Mouse (Mus musculus) liver, embryonic 12.5 days (tissue): ENCODE data around the gene Hlf. TPM values are rescaled to one million over a fixed set of nuclear protein-coding genes. Genes with fewer than 3 reads are reported as not detected.

Source experiments
- ATAC-seq: fragments of 200-750 bp; cut with Nextera tagmentation; 2 replicates; pipeline ENCODE4 v1.8.0; 2017; ENCODE audit warnings: moderate number of reproducible peaks, mild to moderate bottlenecking, moderate library complexity
- H3K27ac ChIP-seq: fragments of 300-500 bp; sonication (generic); 2 replicates; pipeline ENCODE4 v1.5.1; 2016; ENCODE audit warnings: mild to moderate bottlenecking
- H3K27me3 ChIP-seq: fragments of 300-500 bp; sonication (generic); replicated peaks from 2 replicates; pipeline ENCODE4 v1.6.1; 2016; ENCODE audit warnings: mild to moderate bottlenecking, moderate library complexity
- H3K36me3 ChIP-seq: fragments of 300-500 bp; sonication (generic); 2 replicates; pipeline ENCODE4 v1.6.1; 2016; ENCODE audit warnings: mild to moderate bottlenecking, moderate library complexity
- H3K4me1 ChIP-seq: fragments of 300-500 bp; sonication (generic); 2 replicates; pipeline ENCODE4 v1.6.1; 2016
- H3K4me2 ChIP-seq: fragments of 300-500 bp; sonication (generic); 2 replicates; pipeline ENCODE4 v1.6.1; 2016; ENCODE audit warnings: mild to moderate bottlenecking, moderate library complexity
- H3K4me3 ChIP-seq: fragments of 300-500 bp; sonication (generic); 2 replicates; pipeline ENCODE4 v1.5.1; 2016; ENCODE audit warnings: mild to moderate bottlenecking, moderate library complexity
- H3K9ac ChIP-seq: fragments of 300-500 bp; sonication (generic); 2 replicates; pipeline ENCODE4 v1.6.1; 2016; ENCODE audit warnings: mild to moderate bottlenecking, moderate library complexity
- H3K9me3 ChIP-seq: fragments of 300-500 bp; sonication (generic); replicated peaks from 2 replicates; pipeline ENCODE4 v1.6.1; 2016; ENCODE audit warnings: mild to moderate bottlenecking, moderate library complexity
- WGBS: fragments of 180-500 bp; shearing (Covaris S2); methylation state at CpG from one replicate; pipeline ENCODE4 v1.1.7; 2016; ENCODE audit not compliant: insufficient replicate concordance; 5-methylcytosine and 5-hydroxymethylcytosine counted together
- polyA plus RNA-seq: library from polyadenylated mRNA; unstranded; fragments of >200 nt; fragmentation: Nextera tagmentation; extraction: Ambion mirVana; gene quantifications from 2 replicates; pipeline ENCODE4 v1.2.1, GENCODE M21; 2016

Hlf gene
- 5.0 and 7.0 TPM in 2 replicates for polyA plus RNA-seq

DNA sequence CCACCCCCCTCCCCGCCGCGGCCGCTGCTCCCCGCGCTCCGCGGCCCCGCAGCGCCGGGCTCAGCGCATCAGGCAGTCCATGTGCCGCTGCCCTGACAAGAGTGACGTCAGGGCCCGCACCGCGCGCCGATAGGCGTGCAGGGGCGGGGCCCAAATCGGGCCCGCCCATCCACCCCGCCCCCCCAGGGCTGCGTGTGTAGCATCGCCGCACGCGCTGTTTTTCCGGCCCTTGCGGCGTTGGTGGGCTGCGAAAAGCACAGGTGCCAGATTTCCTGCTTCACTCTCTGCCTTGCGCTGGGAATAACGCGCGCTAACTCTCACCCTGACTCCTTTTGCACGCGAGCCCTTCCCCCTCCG is at the start of gene Hlf:
Gene Hlf, minus strand, starts transcription at position 79 of the 357 bp plus-strand sequence.
- H3K4me2 ChIP-seq, result peak within 1 kb of the TSS; percentile 70
- H3K9me3 ChIP-seq, result no peaks in the 10 kb centered on the region
- H3K27ac ChIP-seq, result no peak within 1 kb of the TSS
- peak within 1 kb of the TSS; percentile 52 for H3K4me3 ChIP-seq
- ATAC-seq, result peak; percentile 88
- peaks cover 67% of the 10 kb centered on the region for H3K27me3 ChIP-seq
- H3K9ac ChIP-seq, result 0 out of 2 replicates have a peak within 1 kb of the TSS, but pooled peaks have one; percentile 40
- WGBS, result under 1% methylated on average over 35 of the region's 40 CpGs
- H3K4me1 ChIP-seq, result peaks cover 28% of the 10 kb centered on the region
- H3K36me3 ChIP-seq, result no peaks in the 10 kb centered on the region

DNA sequence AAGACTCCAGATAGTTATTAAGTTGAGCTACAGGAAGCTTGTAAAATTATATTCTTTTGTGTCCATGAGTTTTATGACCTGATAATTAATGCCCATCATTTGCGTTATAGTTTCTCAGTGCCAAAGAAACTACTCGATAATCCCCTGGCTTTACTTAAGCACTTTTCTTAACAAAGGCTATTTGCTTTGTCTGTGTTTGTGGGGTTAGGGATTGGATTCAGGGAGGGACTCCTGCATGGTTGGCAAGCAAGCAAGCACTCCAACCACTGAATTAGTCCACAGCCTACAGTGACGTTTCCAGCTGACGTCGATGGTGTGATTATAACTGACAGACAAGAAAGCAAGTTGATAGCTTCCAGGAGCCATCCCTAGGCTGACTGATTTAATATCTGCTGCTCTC is 48.1 kb upstream of the Hlf start:
- no peak overlapping the region for H3K4me3 ChIP-seq
- H3K4me1 ChIP-seq, result no peaks in the 10 kb centered on the region
- H3K27me3 ChIP-seq, result no peaks in the 10 kb centered on the region
- H3K36me3 ChIP-seq, result no peaks in the 10 kb centered on the region
- no peak for ATAC-seq
- no peak overlapping the region for H3K9ac ChIP-seq
- WGBS, result 70% methylated on average over 5 of the region's 5 CpGs
- H3K4me2 ChIP-seq, result no peak overlapping the region
- H3K9me3 ChIP-seq, result no peaks in the 10 kb centered on the region
- no peak overlapping the region for H3K27ac ChIP-seq

DNA sequence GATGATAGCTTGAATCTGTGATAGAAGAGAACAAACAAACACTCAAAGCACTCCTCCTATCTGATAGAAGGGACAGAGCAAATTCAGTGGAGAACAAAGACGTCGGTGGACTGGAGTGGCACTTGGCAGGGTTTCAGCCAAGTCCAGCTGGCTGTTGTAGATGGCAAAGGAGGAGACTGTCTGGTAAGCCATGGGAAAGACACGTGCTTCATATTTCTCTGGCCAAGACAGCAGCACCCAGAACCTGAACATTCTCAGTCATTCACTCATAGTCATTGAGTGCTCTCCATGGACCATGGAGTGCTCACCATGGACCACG is 34.5 kb upstream of the Hlf start:
- Histone ChIP-seq H3K4me3 (no peak overlapping the region), H3K27ac (no peak overlapping the region), H3K36me3 (no peaks in the 10 kb centered on the region), H3K4me1 (no peaks in the 10 kb centered on the region), H3K9ac (no peak overlapping the region), H3K4me2 (no peak overlapping the region), H3K27me3 (peaks cover under 1% of the 10 kb centered on the region; the same call in 1 of the 2 replicates), H3K9me3 (no peaks in the 10 kb centered on the region)
- 72% methylated on average over 4 of the region's 4 CpGs for WGBS
- ATAC-seq, result no peak

DNA sequence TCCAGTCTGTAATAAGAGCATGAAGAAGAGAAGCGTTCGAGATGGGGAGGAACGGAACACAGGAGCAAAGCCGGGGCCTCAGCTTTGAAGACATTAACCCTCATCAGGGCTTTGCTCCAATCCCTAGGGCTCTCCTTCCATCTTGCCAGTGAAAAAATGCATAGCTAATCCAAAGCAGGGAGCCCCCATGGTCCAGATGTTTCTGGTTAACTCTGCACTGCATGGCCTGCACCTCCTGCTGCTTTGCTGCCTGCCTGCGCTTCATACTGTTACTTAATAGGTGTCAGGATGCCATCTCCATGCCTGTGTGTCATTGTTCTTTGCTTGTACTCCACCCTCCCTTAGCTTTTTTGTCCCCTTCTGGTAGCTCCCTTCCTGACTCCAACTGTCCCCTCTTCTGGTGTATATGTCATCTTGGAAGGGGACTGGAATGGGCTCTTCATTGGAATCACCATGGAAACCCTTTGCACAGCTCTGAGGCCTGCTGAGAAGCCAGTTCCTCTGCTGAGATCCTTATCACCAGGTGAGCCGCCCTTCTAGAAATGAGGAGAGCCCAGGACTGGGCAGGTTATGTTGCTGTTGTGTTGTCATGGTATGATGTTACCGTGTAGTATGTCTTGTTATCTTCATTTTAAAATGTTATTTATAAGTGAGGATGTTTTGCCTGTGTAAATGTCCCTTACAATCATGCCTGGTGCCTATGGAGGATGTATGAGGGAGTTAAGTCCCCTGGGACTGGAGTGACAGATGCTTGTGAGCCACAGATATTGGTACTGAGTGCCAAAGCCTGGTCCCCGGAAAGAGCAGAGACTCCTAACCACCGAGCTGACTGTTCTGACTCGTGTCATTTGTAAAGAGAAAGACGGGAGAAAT is 33.9 kb upstream of the Hlf start:
- Histone ChIP-seq H3K9ac (no peak overlapping the region), H3K4me1 (no peaks in the 10 kb centered on the region), H3K36me3 (no peaks in the 10 kb centered on the region), H3K27me3 (peaks cover 6% of the 10 kb centered on the region), H3K9me3 (no peaks in the 10 kb centered on the region), H3K4me2 (no peak overlapping the region), H3K27ac (no peak overlapping the region), H3K4me3 (no peak overlapping the region)
- ATAC-seq, result no peak
- 61% methylated on average over 11 of the region's 11 CpGs for WGBS

DNA sequence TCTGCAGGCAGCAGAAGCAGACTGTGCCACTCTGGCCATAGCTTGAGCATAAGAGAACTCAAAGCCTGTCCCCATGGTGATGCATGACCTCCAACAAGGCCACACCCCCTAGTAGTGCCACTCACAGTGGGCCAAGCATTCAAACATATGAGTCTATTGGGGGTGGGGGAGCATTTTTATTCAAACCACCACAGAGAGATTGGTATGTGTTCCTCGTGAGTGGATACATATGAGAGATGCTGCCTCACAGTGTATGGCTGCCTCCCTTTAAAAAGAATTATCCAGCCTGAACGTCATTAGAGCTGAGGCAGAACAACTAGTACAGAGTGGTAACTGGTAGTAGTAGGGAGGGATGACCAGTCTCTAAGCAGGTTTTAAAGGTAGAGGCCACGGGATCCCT is 33.2 kb upstream of the Hlf start:
- Histone ChIP-seq H3K9me3 (no peaks in the 10 kb centered on the region), H3K4me2 (no peak overlapping the region), H3K9ac (no peak overlapping the region), H3K27ac (no peak overlapping the region), H3K4me3 (no peak overlapping the region), H3K4me1 (no peaks in the 10 kb centered on the region), H3K27me3 (peaks cover 13% of the 10 kb centered on the region), H3K36me3 (no peaks in the 10 kb centered on the region)
- ATAC-seq, result no peak
- 53% methylated on average over 3 of the region's 3 CpGs for WGBS

DNA sequence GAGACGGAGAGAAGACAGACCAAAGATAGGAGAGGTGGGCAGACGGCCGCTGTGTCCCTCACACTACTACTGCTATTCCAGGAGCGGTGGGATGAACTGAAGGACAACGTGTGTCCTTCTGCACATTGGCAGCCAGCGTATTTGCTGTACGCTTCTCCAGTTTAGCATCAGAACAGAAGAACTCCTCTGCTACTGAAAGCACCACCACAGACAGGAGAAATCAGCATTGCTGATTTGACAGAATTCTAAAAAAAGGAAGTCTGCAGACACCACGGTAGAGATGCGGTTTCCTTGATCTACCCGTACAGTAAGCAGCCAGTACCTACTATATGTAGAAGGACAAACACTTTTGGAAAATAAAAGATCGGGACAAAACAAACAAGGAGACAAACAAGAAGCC is 29.0 kb upstream of the Hlf start:
- Histone ChIP-seq H3K27ac (no peak overlapping the region), H3K4me3 (no peak overlapping the region), H3K4me1 (0 out of 2 replicates have a peak, but pooled peaks cover 3% of the 10 kb centered on the region), H3K27me3 (peaks cover 38% of the 10 kb centered on the region), H3K4me2 (no peak overlapping the region), H3K36me3 (no peaks in the 10 kb centered on the region), H3K9ac (no peak overlapping the region), H3K9me3 (no peaks in the 10 kb centered on the region)
- no peak for ATAC-seq
- WGBS, result 41% methylated on average over 11 of the region's 11 CpGs

DNA sequence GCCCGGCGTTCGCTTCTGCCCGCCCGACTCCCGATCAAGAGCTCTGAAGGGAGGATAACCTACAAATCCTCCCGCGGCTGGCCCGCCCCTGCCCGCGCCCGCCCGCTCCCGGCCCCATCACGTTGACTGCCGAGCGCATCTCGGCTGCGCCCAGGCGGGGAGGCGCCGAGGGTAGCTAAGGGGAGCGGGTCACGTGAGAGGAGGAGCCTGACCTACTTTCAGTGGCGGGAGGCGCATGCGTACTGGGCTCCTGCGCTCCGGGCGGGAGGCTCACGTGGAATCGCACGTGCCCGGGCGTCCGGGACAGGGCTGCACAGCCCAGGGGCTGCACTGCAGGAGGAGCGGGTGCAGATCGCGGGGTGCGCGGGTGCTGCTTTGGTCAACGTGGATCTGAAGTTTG is 27.2 kb upstream of the Hlf start:
- Histone ChIP-seq H3K4me2 (peak overlapping the region; percentile 47), H3K4me3 (peak overlapping the region; percentile 27), H3K27ac (no peak overlapping the region), H3K36me3 (no peaks in the 10 kb centered on the region), H3K9ac (no peak overlapping the region), H3K4me1 (0 out of 2 replicates have a peak, but pooled peaks cover 3% of the 10 kb centered on the region), H3K9me3 (no peaks in the 10 kb centered on the region), H3K27me3 (peaks cover 38% of the 10 kb centered on the region)
- WGBS, result under 1% methylated on average over 42 of the region's 42 CpGs
- ATAC-seq, result peak; percentile 89

DNA sequence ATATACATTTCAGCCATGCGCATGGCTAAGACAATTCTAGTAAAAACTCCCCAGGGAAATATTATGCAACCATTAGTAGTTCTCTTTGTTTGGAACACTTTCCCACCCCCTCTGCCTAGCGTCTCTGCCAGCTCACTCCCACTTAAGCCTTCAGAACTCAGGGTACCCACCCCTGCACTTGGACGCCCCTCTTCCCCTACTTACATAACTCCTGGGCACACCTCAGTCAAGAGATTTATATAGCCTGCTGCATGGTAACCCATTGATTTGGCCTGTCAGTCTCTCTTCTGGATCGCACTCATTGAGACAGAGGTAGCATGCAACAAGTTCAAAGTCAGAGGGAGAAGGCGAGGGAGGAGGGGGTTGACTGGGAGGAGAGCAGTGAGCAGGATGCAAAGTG is 26.3 kb upstream of the Hlf start:
- H3K4me1 ChIP-seq, result 0 out of 2 replicates have a peak, but pooled peaks cover 3% of the 10 kb centered on the region
- H3K9me3 ChIP-seq, result no peaks in the 10 kb centered on the region
- H3K4me2 ChIP-seq, result no peak overlapping the region
- H3K27ac ChIP-seq, result no peak overlapping the region
- no peak overlapping the region for H3K4me3 ChIP-seq
- H3K36me3 ChIP-seq, result no peaks in the 10 kb centered on the region
- WGBS, result 60% methylated on average over 5 of the region's 5 CpGs
- H3K27me3 ChIP-seq, result peaks cover 38% of the 10 kb centered on the region
- no peak for ATAC-seq
- H3K9ac ChIP-seq, result no peak overlapping the region

DNA sequence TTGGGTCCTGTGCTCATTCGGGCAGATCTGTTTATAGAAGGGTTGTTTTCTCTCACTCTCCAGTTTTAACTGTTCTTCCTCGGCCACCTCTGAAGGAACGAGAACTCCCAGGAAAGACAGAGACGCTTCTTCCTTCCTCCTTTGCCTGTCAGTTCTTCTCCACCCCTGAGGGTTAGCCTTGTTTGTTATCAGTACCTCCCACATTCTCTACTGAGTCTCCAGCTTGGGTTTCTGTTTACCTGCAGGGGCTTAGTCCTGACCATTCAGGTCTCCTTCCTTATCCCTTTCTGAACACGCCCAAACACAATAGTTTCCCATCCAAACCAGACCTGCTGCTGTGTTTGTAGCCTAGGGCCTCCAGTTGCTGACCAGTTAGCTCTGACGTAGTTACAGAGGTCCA is 8.2 kb upstream of the Hlf start:
- H3K9ac ChIP-seq, result no peak overlapping the region
- 14% methylated on average over 6 of the region's 6 CpGs for WGBS
- no peak overlapping the region for H3K27ac ChIP-seq
- H3K4me2 ChIP-seq, result no peak overlapping the region
- no peaks in the 10 kb centered on the region for H3K27me3 ChIP-seq
- no peaks in the 10 kb centered on the region for H3K36me3 ChIP-seq
- H3K9me3 ChIP-seq, result no peaks in the 10 kb centered on the region
- H3K4me3 ChIP-seq, result no peak overlapping the region
- peaks cover 13% of the 10 kb centered on the region; the same call in 1 of the 2 replicates for H3K4me1 ChIP-seq
- ATAC-seq, result peak; percentile 54; the same call in 1 of the 2 replicates

DNA sequence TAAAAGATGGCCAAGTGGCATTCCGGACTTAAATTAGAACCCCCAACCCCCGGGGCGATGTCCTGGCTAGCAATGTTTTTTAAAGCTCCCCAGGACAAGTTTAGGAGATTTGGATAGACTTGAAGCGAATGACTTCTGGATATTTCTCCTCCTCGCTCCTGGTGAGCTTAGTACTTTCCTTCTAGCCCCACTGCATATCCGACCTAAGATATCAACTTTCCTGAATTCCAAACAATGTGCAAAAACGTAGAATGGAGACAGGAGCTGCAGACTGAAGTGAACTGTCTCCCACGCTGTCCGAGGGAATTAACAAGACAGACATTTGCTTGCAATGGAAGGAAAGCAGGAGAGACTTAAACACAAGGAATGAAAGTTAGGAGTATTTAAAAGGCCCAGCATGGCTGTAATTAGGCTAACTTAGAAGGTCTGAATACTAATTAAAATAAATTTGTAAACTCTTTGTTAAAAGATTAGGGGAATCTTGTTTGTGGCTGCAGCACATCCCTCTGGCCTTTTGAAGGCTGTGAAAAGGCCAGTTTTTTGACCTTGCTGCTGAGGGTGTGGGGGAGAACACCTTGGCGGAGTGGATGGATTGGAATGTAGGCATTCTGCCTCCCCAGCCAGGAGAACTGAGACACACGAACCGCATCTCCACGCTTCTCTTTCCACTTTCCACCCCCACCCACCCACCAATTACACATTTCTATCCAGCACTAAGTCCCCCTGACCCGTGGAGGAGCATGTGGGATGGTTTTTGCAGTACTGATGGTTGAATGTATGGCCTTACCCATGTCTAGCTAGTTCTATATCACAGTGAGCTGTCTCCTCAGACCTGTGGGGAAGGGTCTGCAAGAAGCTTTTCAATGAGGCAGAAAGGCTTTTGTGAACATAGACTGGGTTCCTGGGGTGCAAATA is 833 bp upstream of the Hlf start:
- no peak overlapping the region for H3K27ac ChIP-seq
- H3K9me3 ChIP-seq, result no peaks in the 10 kb centered on the region
- peak overlapping the region; percentile 70 for H3K4me2 ChIP-seq
- no peak overlapping the region for H3K9ac ChIP-seq
- no peak for ATAC-seq
- H3K4me1 ChIP-seq, result peaks cover 28% of the 10 kb centered on the region
- 30% methylated on average over 14 of the region's 14 CpGs for WGBS
- peaks cover 60% of the 10 kb centered on the region for H3K27me3 ChIP-seq
- no peaks in the 10 kb centered on the region for H3K36me3 ChIP-seq
- H3K4me3 ChIP-seq, result peak overlapping the region; percentile 52

DNA sequence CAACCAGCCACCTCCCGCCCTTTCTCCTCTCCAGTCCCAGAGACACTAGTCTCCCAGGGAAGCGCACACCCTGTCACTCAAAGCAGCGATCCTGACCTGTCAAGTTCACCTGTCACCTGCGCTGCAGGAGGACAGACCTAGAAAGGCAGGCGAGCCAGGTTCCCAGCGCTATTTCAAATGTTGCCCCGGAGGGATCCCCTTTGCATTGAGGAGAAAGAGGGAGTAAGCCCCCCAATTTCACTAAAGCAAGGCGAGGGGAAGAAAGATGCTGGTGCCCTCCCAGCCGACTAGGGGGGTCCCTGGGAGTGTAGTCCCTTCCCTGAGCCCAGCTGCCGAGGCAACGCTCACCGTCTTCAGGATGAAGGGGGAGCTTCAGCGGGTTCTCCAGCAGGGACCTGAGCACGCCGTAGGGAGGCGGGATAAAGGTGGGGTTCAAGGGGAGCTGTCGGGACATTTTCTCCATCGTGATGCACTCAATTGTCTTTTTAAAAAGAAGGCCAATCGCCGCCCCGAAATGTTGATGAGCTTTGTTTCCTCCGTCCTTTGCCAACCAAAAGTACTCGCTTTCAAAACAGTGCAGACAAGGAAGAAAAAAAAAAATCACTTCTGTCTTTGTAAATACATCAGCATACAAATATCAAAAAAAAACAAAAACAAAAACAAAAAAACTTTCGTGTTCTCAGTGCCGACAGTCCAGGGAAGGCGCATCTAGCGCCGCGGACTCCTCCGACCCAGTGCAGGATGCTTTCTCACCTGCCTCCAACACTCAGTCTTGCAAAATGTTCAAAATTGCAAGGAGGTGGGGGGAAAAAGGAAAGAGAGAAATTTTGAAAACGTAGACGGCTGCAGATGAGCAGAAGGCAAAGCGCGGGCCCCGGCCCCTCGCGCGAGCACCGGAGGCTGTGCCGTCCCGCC is 536 bp downstream of the Hlf start:
- Histone ChIP-seq H3K9me3 (no peaks in the 10 kb centered on the region), H3K9ac (0 out of 2 replicates have a peak overlapping the region, but pooled peaks have one; percentile 40), H3K4me3 (peak overlapping the region; percentile 52), H3K36me3 (no peaks in the 10 kb centered on the region), H3K27ac (no peak overlapping the region), H3K27me3 (peaks cover 67% of the 10 kb centered on the region), H3K4me2 (peak overlapping the region; percentile 70), H3K4me1 (peaks cover 28% of the 10 kb centered on the region)
- peak; percentile 42; the same call in 1 of the 2 replicates for ATAC-seq
- WGBS, result 2% methylated on average over 41 of the region's 41 CpGs
